In the genomic region with DNA sequence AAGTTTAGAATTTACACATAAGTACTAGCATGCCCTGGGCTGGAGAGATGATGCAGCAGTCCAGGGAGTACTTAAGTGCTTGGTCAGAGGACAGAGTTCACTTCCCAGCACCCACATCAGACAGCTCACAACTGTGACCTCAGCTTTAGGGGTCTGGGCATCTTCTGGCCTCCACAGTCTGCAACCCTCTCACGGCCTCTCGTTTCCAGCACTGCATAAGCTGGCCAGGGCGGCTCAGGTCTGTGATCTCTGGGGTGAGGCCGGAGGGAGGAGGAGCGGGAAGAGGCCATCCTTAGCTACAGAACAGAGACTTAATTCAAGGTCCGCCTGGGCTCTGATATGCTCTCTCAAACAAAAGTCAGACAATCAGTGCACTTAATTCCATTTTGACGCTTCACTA, we compare ENCODE assay signal across 23 mouse cellular contexts. TPM values are rescaled to one million over a fixed set of nuclear protein-coding genes. Genes with fewer than 3 reads are reported as not detected.
DNase-seq lines count a peak whose midpoint lies in the region; ATAC-seq lines count a peak whose summit lies in the region.
"Had no signal": no experiment of that assay in that cellular context is flagged by ENCODE, and none has a peak within 500 bp of the region (broad histone marks: within the 10 kb centered on the region; RNA-seq: fewer than 3 reads in every experiment).

No protein-coding gene starts in this region.

- no peaks in the 10 kb centered on the region for H3K9me3 ChIP-seq in kidney, embryonic 16.5 days (ENCODE audit: low read length)
- H3K9me3 ChIP-seq: embryonic facial prominence, embryonic 15.5 days; heart, embryonic 10.5 days; heart, embryonic 15.5 days; hindbrain, embryonic 15.5 days had no signal

- H3K4me3 ChIP-seq in kidney, embryonic 16.5 days (ENCODE audit: low read length): no peak overlapping the region
- H3K4me3 ChIP-seq: embryonic facial prominence, embryonic 15.5 days; erythroblast, embryonic 14.5 days; forebrain, embryonic 10.5 days; heart, embryonic 10.5 days; heart, embryonic 15.5 days; hindbrain, embryonic 15.5 days had no signal

- H3K4me2 ChIP-seq in kidney, embryonic 16.5 days (replicated peaks; ENCODE audit: low read depth, low read length): no peak overlapping the region
- H3K4me2 ChIP-seq: embryonic facial prominence, embryonic 15.5 days; heart, embryonic 15.5 days; hindbrain, embryonic 15.5 days had no signal

- peak; percentile 79 for DNase-seq in heart, adult 11 months
- no peak for DNase-seq in heart, postnatal 10 days
- DNase-seq in kidney, adult 9 months: no peak
- peak; percentile 8 for DNase-seq in retina, postnatal 1 day
- no peak for DNase-seq in retina, embryonic 14.5 days (ENCODE audit: low spot score)
- no peak for DNase-seq in testis, postnatal 10 days (ENCODE audit: low spot score)
- DNase-seq: adrenal gland, postnatal 10 days; cerebellum, adult 11 months; cerebellum, adult 8-10 months; cerebellum, postnatal 14 days; embryo, embryonic 11 days; gastrocnemius, postnatal 36 days; heart, adult 18-20 months; heart, postnatal 36 days had no signal

- peaks cover 7% of the 10 kb centered on the region; the same call in 1 of the 2 replicates for H3K4me1 ChIP-seq in kidney, embryonic 16.5 days (ENCODE audit: insufficient read depth, low read length)
- H3K4me1 ChIP-seq: embryonic facial prominence, embryonic 15.5 days; forebrain, embryonic 10.5 days; hindbrain, embryonic 15.5 days had no signal

- peak; percentile 78 for ATAC-seq in kidney, embryonic 16.5 days (ENCODE audit: low FRiP score, low TSS enrichment)
- ATAC-seq: forebrain, embryonic 14.5 days had no signal

- intact Hi-C loops in heart, postnatal 10 days (cut with DNase I): loop anchor here (5.0 kb wide), 1 partner anchor 33 kb away; no protein-coding TSS in a partner anchor

- no peaks in the 10 kb centered on the region for H3K36me3 ChIP-seq in kidney, embryonic 16.5 days (ENCODE audit: insufficient read depth, low read length)
- H3K36me3 ChIP-seq: embryonic facial prominence, embryonic 15.5 days; forebrain, embryonic 10.5 days; heart, embryonic 10.5 days; heart, embryonic 15.5 days; hindbrain, embryonic 15.5 days had no signal

- H3K27ac ChIP-seq in kidney, embryonic 16.5 days (ENCODE audit: low read length): no peak overlapping the region
- H3K27ac ChIP-seq: embryonic facial prominence, embryonic 15.5 days; forebrain, embryonic 10.5 days; heart, embryonic 10.5 days; heart, embryonic 15.5 days; hindbrain, embryonic 15.5 days had no signal

- no peaks in the 10 kb centered on the region for H3K27me3 ChIP-seq in kidney, embryonic 16.5 days (ENCODE audit: insufficient read depth, low read length)
- H3K27me3 ChIP-seq: embryonic facial prominence, embryonic 15.5 days; heart, embryonic 15.5 days; hindbrain, embryonic 15.5 days had no signal

- 36% methylated on average over 7 of the region's 7 CpGs for WGBS in kidney, embryonic 16.5 days

- H3K9ac ChIP-seq in kidney, embryonic 16.5 days (replicated peaks; ENCODE audit: low read length): no peak overlapping the region
- H3K9ac ChIP-seq: embryonic facial prominence, embryonic 15.5 days; heart, embryonic 15.5 days; hindbrain, embryonic 15.5 days had no signal

RNA-seq across cellular contexts. Expression of gene Gpat3, which starts 29.2 kb away (rescaled TPM):
- 10 to 100 TPM; 28.3 to 43.5 TPM for total RNA-seq in heart, postnatal 10 days (2021)
- 1.4 and 1.7 TPM in 2 replicates for polyA plus RNA-seq in kidney, embryonic 16.5 days (2015; fragmentation: Nextera tagmentation; extraction: Ambion mirVana)
- total RNA-seq: common myeloid progenitor, adult 5-6 weeks had no signal
- polyA plus RNA-seq: erythroblast, embryonic 14.5 days had no signal

RNA-seq across cellular contexts. Expression of gene Abraxas1, which starts 54.0 kb away (rescaled TPM):
- 10 to 100 TPM; 12.8 to 17.4 TPM for total RNA-seq in heart, postnatal 10 days (2021)
- 29.7 and 32.4 TPM in 2 replicates for polyA plus RNA-seq in kidney, embryonic 16.5 days (2015; fragmentation: Nextera tagmentation; extraction: Ambion mirVana)

Comparison
In these comparisons a context has a peak if more than half of its experiments do, and no peak if none do; other contexts are left out.
1. DNase-seq: peak in heart, adult 11 months (single experiment) and retina, postnatal 1 day (single experiment); none in heart, postnatal 10 days (0 of 2), kidney, adult 9 months (single experiment), retina, embryonic 14.5 days (single experiment) and testis, postnatal 10 days (single experiment).